In genomic region chr8:122500856-122501255, GRCm38 (mm10) we compare ENCODE assay signal across 8 mouse cellular contexts. TPM values are rescaled to one million over a fixed set of nuclear protein-coding genes. Genes with fewer than 3 reads are reported as not detected.
DNase-seq lines count a peak whose midpoint lies in the region; ATAC-seq lines count a peak whose summit lies in the region.

No protein-coding gene starts in this region.

- no peaks in the 10 kb centered on the region for H3K9me3 ChIP-seq in intestine, embryonic 14.5 days (ENCODE audit: control insufficient read depth, low read length)

- ATAC-seq in intestine, embryonic 14.5 days (replicated peaks; ENCODE audit: low FRiP score, low TSS enrichment, low read depth), result peak; percentile 61

- DNase-seq in ZHBTc4 (ENCODE audit: low read depth, low spot score), result peak; percentile 82
- DNase-seq in cerebellum, postnatal 10 days, result peak; percentile 89 to 93
- peak; percentile 82 for DNase-seq in gastrocnemius, adult 18-20 months (ENCODE audit: low spot score)
- peak; percentile 90 for DNase-seq in intestine, embryonic 14.5 days (ENCODE audit: low spot score)
- DNase-seq in left cerebral cortex, postnatal 25 days (ENCODE audit: low spot score in 2 of 2), result peak; percentile 69 to 70
- peak; percentile 88 for DNase-seq in mesoderm, embryonic 11.5 days (ENCODE audit: low read depth, low spot score)
- DNase-seq in skeletal muscle tissue, adult 2 months (ENCODE audit: low read depth, low spot score), result peak; percentile 85
- peak; percentile 62 to 82 for DNase-seq in urinary bladder, postnatal 4 days (ENCODE audit: low spot score in 2 of 2)

- H3K4me2 ChIP-seq in intestine, embryonic 14.5 days (ENCODE audit: low read length), result no peak overlapping the region

- no peak overlapping the region for H3K4me3 ChIP-seq in intestine, embryonic 14.5 days (ENCODE audit: low read depth, low read length)

- no peaks in the 10 kb centered on the region for H3K4me1 ChIP-seq in intestine, embryonic 14.5 days (replicated peaks; ENCODE audit: control insufficient read depth, insufficient read depth, low read length)

- no peaks in the 10 kb centered on the region for H3K27me3 ChIP-seq in intestine, embryonic 14.5 days (replicated peaks; ENCODE audit: control insufficient read depth, insufficient read depth, low read length)

- H3K36me3 ChIP-seq in intestine, embryonic 14.5 days (ENCODE audit: control insufficient read depth, insufficient read depth, low read length), result peaks cover 67% of the 10 kb centered on the region

- H3K9ac ChIP-seq in intestine, embryonic 14.5 days (ENCODE audit: low read length), result no peak overlapping the region

- intact Hi-C loops in left cerebral cortex, postnatal 25 days (cut with DNase I), result loop anchor here (1.0 to 5.0 kb wide), 2 partner anchors 50 to 106 kb away; partner anchors contain the start of gene Piezo1

- no peak overlapping the region for H3K27ac ChIP-seq in intestine, embryonic 14.5 days (ENCODE audit: low read depth)

- 32% methylated on average over 10 of the region's 10 CpGs for WGBS in intestine, embryonic 14.5 days

RNA-seq across cellular contexts. Expression of gene Ctu2, which starts 24.9 kb away (rescaled TPM):
- total RNA-seq in gastrocnemius, adult 18-20 months (2021), result 1 to 10 TPM; 6.3 to 7.6 TPM
- polyA plus RNA-seq in intestine, embryonic 14.5 days (2014; fragmentation: Nextera tagmentation; extraction: Ambion mirVana), result 53.8 and 55.0 TPM in 2 replicates
- 10 to 100 TPM; 19.5 to 23.2 TPM for total RNA-seq in left cerebral cortex, postnatal 25 days (2021)

RNA-seq across cellular contexts. Expression of gene Rnf166, which starts 25.0 kb away (rescaled TPM):
- 10 to 100 TPM; 35.0 to 37.7 TPM for total RNA-seq in gastrocnemius, adult 18-20 months (2021)
- 31.4 and 34.0 TPM in 2 replicates for polyA plus RNA-seq in intestine, embryonic 14.5 days (2014; fragmentation: Nextera tagmentation; extraction: Ambion mirVana)
- 10 to 100 TPM; 33.7 to 41.6 TPM for total RNA-seq in left cerebral cortex, postnatal 25 days (2021)

RNA-seq across cellular contexts. Expression of gene Snai3, which starts 40.3 kb away (rescaled TPM):
- 10 to 100 TPM in 1 of 2 experiments, 1 to 10 TPM in 1; 5.7 to 14.7 TPM for total RNA-seq in gastrocnemius, adult 18-20 months (2021)
- polyA plus RNA-seq in intestine, embryonic 14.5 days (2014; fragmentation: Nextera tagmentation; extraction: Ambion mirVana), result 1.1 and 1.3 TPM in 2 replicates
- under 1 TPM; 0.64 to 0.66 TPM for total RNA-seq in left cerebral cortex, postnatal 25 days (2021)

RNA-seq across cellular contexts. Expression of gene Piezo1, which starts 50.3 kb away (rescaled TPM):
- 10 to 100 TPM; 11.5 to 13.2 TPM for total RNA-seq in gastrocnemius, adult 18-20 months (2021)
- 17.9 and 21.6 TPM in 2 replicates for polyA plus RNA-seq in intestine, embryonic 14.5 days (2014; fragmentation: Nextera tagmentation; extraction: Ambion mirVana)
- 1 to 10 TPM; 5.6 to 6.3 TPM for total RNA-seq in left cerebral cortex, postnatal 25 days (2021)

RNA-seq across cellular contexts. Expression of gene Mvd, which starts 57.6 kb away (rescaled TPM):
- total RNA-seq in gastrocnemius, adult 18-20 months (2021), result 1 to 10 TPM; 3.9 to 5.6 TPM
- polyA plus RNA-seq in intestine, embryonic 14.5 days (2014; fragmentation: Nextera tagmentation; extraction: Ambion mirVana), result 52.6 and 60.2 TPM in 2 replicates
- 10 to 100 TPM; 26.8 to 29.4 TPM for total RNA-seq in left cerebral cortex, postnatal 25 days (2021)

Comparison
In these comparisons a context has a peak if more than half of its experiments do, and no peak if none do; other contexts are left out.
1. RNA of gene Snai3, which starts 40.3 kb away (total RNA-seq): 5.7 to 14.7 TPM in gastrocnemius, adult 18-20 months; 0.64 to 0.66 TPM in left cerebral cortex, postnatal 25 days; every median in the first group is over 4 times any median in the second.
2. Peak in every context shown above with its lines, with median percentiles within 50 percentile points of each other: DNase-seq.